Mouse (Mus musculus) layer of hippocampus, adult 18-20 months (tissue): ENCODE measurements around the gene Rcor2. TPM values are rescaled to one million over a fixed set of nuclear protein-coding genes. Genes with fewer than 3 reads are reported as not detected.

ENCODE experiments used
- DNase-seq, 2 experiments: peaks; one replicate each; pipeline ENCODE4 v3.0.0; 2022; ENCODE audit warnings: low spot score in 2 of 2
- total RNA-seq, 2 experiments: library from RNA; stranded (reverse); gene quantifications; 2 replicates each; pipeline ENCODE4 v1.2.3; 2021

Gene Rcor2
- total RNA-seq, 2 experiments from 2014 or later, result 12.7 to 13.9 TPM

DNA sequence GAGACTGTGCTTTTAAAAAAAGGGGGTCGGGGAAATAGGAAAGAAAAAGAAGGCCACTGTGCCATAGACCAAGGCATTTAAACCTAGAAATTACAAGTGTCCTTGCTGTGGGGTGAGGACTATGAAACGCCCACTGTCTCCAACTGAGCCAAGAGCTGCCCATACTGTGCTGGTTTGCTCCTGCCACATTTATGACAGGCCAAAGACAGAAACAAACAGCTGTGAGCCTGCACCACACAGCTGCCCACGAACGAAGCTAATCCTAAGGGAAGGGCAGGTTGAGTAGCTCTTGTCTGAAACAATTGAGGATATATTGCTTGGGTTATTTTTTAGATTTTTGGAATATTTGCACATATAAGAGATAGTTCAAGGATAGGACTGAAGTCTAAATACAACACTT lies 49.7 kb downstream of the Rcor2 start:
- no peak for DNase-seq

DNA sequence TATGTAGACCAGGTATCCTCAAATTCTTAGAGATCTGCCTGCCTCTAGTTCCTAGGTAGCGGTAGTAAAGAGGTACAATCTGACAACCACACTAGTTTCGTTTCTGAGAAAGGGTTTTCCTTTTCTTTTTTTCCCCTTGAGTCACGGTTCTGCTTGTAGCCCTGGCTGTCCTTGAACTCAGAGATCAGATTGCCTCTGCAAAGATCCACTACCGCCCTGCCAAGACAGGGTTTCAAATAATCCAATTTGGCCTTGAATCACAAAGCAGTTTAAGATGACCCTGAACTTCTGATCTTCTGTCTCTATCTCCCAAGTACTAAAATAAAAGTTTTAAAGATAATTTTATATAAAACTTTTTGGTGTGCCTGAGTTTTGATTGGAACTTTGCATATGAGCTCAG lies 50.6 kb downstream of the Rcor2 start:
- no peak for DNase-seq

DNA sequence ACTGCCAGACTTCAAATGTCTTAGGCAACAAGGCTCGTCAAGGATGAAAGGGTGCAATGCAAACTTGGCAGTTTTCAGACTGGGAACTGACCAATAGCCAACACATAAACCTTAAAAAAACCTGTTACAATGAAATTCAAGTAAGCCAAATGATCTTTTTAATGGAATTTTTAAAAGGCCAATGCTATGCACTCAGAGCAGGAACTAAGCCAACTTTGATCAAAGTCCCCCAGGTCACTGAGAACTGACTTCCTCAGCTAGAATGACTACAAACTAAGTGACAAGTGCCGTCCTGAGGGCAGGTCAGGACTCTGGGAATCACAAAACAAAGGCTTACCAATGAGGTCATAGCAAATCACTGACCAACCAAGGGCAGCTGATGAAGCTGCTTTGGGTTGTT lies 53.1 kb downstream of the Rcor2 start:
- DNase-seq, result no peak

DNA sequence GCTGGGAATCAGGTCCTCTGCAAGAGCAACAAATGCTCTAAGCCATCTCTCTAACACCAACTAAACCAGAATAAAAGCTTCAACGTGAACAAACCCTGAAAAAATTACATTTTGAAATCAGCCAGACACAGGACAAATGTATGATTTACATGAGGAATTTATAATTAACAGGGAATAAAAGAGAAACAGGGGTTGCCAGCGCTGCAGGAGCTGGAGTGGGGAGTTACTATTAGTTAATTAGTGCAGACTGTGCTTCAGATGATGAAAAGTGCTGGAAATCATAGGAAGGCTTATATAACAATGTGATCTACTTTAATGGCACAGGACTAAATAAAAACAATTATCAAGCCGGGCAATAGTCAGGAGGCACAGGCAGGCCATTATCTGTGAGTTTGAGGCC lies 54.3 kb downstream of the Rcor2 start:
- no peak for DNase-seq

Other genes with a start within 250 kb of the Rcor2 start
- gene Fermt3, start 247.9 kb upstream of the Rcor2 start, total RNA-seq, result 1 to 10 TPM; 4.2 to 5.1 TPM
- gene Stip1, start 227.4 kb upstream of the Rcor2 start, total RNA-seq, result 100 to 1,000 TPM; 218 to 230 TPM
- 10 to 100 TPM; 22.9 to 23.7 TPM for gene Macrod1, start 210.5 kb upstream of the Rcor2 start, total RNA-seq
- 10 to 100 TPM; 21.6 to 22.0 TPM for gene Flrt1, start 161.6 kb upstream of the Rcor2 start, total RNA-seq
- 100 to 1,000 TPM; 306 to 307 TPM for gene Otub1, start 61.0 kb upstream of the Rcor2 start, total RNA-seq
- gene Cox8a, start 49.7 kb upstream of the Rcor2 start, total RNA-seq, result 1,000 to 10,000 TPM in 1 of 2 experiments, 100 to 1,000 TPM in 1; 974 to 1,030 TPM
- 10 to 100 TPM; 28.5 to 29.8 TPM for gene Naa40, start 26.1 kb upstream of the Rcor2 start, total RNA-seq
- gene Mark2, start 74.5 kb downstream of the Rcor2 start, total RNA-seq, result 100 to 1,000 TPM; 114 to 118 TPM
- gene Spindoc, start 115.7 kb downstream of the Rcor2 start, total RNA-seq, result 10 to 100 TPM; 33.6 to 34.2 TPM
- gene 2700081O15Rik, start 150.3 kb downstream of the Rcor2 start, total RNA-seq, result 10 to 100 TPM; 43.8 to 44.2 TPM
- 100 to 1,000 TPM; 755 to 762 TPM for gene Rtn3, start 216.0 kb downstream of the Rcor2 start, total RNA-seq
- gene Atl3, start 226.7 kb downstream of the Rcor2 start, total RNA-seq, result 10 to 100 TPM; 20.8 to 23.1 TPM